Mouse (Mus musculus): ENCODE measurements around the gene Ube2c. TPM values are rescaled to one million over a fixed set of nuclear protein-coding genes. Genes with fewer than 3 reads are reported as not detected.
A peak's percentile ranks its signal among the peaks of the same experiment; 100 is the strongest.

Ube2c gene
- total and polyA plus RNA-seq, 2 experiments from 2014 or later = 61.2 to 70.6 TPM

DNA sequence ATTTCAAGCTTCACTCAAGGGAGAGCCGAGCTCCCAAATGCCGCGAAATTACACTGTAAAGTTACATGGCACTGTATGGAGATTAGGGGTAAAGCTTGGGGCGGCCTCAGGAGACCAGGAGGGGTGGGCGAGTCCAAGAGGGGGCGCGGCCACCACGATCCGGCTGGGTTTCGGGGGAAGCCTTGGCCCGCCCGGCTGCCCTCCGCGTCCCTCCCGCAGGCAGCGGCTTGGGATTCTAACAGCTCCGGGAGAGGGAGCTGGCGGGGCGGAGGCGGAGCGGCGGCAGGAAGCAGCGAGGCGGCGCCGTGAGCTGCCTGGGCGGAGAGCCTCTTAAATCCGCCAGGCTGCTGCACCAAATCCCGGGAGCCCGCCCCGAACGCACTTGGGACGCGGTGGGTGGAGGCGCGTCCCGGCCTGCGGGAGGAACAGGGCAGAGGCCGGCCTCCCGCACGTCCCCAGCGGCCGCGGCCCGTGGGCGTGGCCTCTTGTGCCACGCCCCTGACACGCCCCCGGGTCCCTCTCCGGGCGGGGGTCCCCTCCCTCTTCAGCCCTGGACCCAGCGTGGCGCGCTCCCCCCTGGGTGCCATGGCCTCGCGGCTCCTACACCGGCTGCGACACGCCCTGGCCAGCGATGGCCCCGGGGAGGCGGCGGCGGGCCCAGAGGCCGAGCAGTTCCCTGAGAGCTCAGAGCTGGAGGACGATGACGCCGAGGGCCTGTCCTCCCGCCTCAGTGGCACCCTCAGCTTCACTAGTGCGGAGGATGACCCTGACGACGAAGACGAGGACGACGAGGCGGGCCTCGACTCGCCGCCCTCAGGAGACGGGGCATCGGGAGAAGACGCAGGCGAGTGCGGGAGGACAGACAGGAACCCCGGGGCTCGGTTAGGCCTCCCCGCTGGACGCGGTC lies 16.0 kb downstream of the Ube2c start, which contains the start of gene Snx21:
Gene Snx21 (plus strand): TSS at position 343 of the 907 bp plus-strand sequence.
- peak within 1 kb of the TSS; percentile 89 for H3K27ac ChIP-seq

DNA sequence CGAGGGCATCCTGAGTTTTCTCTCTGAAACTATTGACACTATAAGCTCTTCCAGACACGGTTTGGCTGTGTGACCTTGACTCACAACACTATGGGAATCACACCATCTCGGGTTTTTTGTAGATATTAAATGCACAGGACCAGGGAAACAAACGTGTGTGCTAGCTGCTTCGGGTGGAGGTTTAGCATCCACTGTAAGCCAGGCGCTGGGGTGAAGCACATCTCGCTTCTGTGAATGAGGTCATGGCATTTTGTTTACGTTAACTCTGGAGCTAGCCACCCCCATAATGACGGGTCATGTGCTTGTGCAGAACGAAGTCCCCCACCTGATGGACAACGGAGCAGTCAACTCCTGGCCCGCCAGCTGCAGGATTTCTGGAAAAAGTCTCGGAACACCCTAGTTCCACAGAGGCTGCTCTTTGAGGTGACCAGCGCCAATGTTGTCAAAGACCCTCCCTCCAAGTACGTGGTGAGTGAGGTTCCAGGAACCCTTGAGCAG lies 16.7 kb downstream of the Ube2c start:
- Histone ChIP-seq H3K4me3 (ENCODE audit: low read length) (peak overlapping the region; percentile 75), H3K27me3 (ENCODE audit: insufficient read depth, low read length) (no peaks in the 10 kb centered on the region), H3K36me3 (ENCODE audit: insufficient read depth, low read length) (0 out of 2 replicates have a peak, but pooled peaks cover 6% of the 10 kb centered on the region), H3K27ac (peak overlapping the region; percentile 89), H3K4me2 (ENCODE audit: low read depth, low read length) (peak overlapping the region; percentile 93), H3K9me3 (ENCODE audit: low read length) (no peaks in the 10 kb centered on the region), H3K9ac (replicated peaks; ENCODE audit: low read length) (peak overlapping the region; percentile 92), H3K4me1 (ENCODE audit: insufficient read depth, low read length) (no peaks in the 10 kb centered on the region; the same call in 1 of the 2 replicates)
- TF ChIP-seq CTCF (IDR thresholded peaks at IDR 0.05; ENCODE audit: low read depth) = no peak
- ATAC-seq (peak; percentile 25; the same call in 1 of the 2 replicates), DNase-seq (ENCODE audit: low spot score) (peak; percentile 48)
- 7% methylated on average over 15 of the region's 15 CpGs for WGBS

More for the DNA sequence above, 16.0 kb downstream of the Ube2c start, which contains the start of gene Snx21:
- ATAC-seq = peak; percentile 92
- peak within 1 kb of the TSS; percentile 92 for H3K9ac ChIP-seq (replicated peaks; ENCODE audit: low read length)
- peak; percentile 89 for DNase-seq (ENCODE audit: low spot score)
- H3K9me3 ChIP-seq (ENCODE audit: low read length) = no peaks in the 10 kb centered on the region
- peak; percentile 49 for TF ChIP-seq CTCF (IDR thresholded peaks at IDR 0.05; ENCODE audit: low read depth)
- peak within 1 kb of the TSS; percentile 75 for H3K4me3 ChIP-seq (ENCODE audit: low read length)
- no peaks in the 10 kb centered on the region for H3K27me3 ChIP-seq (ENCODE audit: insufficient read depth, low read length)
- under 1% methylated on average over 66 of the region's 89 CpGs for WGBS
- no peaks in the 10 kb centered on the region; the same call in 1 of the 2 replicates for H3K4me1 ChIP-seq (ENCODE audit: insufficient read depth, low read length)
- peak within 1 kb of the TSS; percentile 93 for H3K4me2 ChIP-seq (ENCODE audit: low read depth, low read length)
- 0 out of 2 replicates have a peak, but pooled peaks cover 4% of the 10 kb centered on the region for H3K36me3 ChIP-seq (ENCODE audit: insufficient read depth, low read length)

DNA sequence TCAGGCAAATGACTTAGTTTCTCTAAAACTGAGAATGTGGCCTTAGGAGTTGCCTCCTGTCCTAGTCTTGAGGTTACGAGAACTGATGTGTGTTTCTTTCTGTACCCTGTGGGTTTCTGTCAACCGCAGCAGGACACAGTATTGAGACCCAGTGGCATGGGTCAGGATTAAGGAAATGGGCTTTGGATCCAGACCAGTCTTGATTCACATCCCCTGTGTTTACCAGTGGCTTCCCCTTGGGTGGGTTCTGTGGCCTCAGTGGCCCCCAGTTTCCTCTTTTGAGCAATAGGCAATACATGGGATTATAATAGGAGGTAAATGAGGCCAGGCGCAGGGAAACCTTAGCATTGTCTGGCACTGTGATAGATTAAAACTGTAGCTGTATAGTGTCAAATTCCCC lies 17.3 kb downstream of the Ube2c start:
- TF ChIP-seq CTCF (IDR thresholded peaks at IDR 0.05; ENCODE audit: low read depth) = no peak
- Histone ChIP-seq H3K9ac (replicated peaks; ENCODE audit: low read length) (peak overlapping the region; percentile 92; the same call in 1 of the 2 replicates), H3K36me3 (ENCODE audit: insufficient read depth, low read length) (peaks cover 11% of the 10 kb centered on the region; the same call in 1 of the 2 replicates), H3K4me2 (ENCODE audit: low read depth, low read length) (peak overlapping the region; percentile 93), H3K9me3 (ENCODE audit: low read length) (no peaks in the 10 kb centered on the region), H3K4me1 (ENCODE audit: insufficient read depth, low read length) (no peaks in the 10 kb centered on the region; the same call in 1 of the 2 replicates), H3K27ac (peak overlapping the region; percentile 89; the same call in 1 of the 2 replicates), H3K27me3 (ENCODE audit: insufficient read depth, low read length) (no peaks in the 10 kb centered on the region), H3K4me3 (ENCODE audit: low read length) (peak overlapping the region; percentile 75)
- 79% methylated on average over 3 of the region's 3 CpGs for WGBS
- DNase-seq (ENCODE audit: low spot score) (no peak), ATAC-seq (no peak)

DNA sequence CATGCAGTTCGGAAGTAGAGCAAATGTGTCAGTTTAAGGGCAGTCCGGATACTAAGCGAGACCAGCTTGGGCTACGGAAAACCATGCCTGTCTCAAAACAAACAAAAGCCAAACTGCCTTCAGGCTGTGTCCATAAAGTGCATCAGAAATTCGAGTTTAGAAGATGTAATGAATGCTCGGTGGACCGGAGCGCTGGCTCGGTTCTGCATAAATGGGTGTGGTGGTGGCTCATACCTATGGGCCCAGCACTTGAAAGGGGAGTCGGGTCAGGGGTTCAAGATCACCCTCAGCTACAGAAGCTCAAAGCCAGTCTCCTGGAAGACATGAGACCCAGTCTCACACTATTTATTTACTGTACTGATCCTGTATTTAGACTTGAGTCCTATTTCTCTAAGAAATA lies 18.1 kb downstream of the Ube2c start:
- Histone ChIP-seq H3K4me1 (ENCODE audit: insufficient read depth, low read length) (no peaks in the 10 kb centered on the region; the same call in 1 of the 2 replicates), H3K4me3 (ENCODE audit: low read length) (no peak overlapping the region), H3K9ac (replicated peaks; ENCODE audit: low read length) (no peak overlapping the region), H3K9me3 (ENCODE audit: low read length) (no peaks in the 10 kb centered on the region), H3K4me2 (ENCODE audit: low read depth, low read length) (peak overlapping the region; percentile 93), H3K36me3 (ENCODE audit: insufficient read depth, low read length) (peaks cover 18% of the 10 kb centered on the region; the same call in 1 of the 2 replicates), H3K27ac (no peak overlapping the region), H3K27me3 (ENCODE audit: insufficient read depth, low read length) (no peaks in the 10 kb centered on the region)
- ATAC-seq = no peak
- WGBS = 79% methylated on average over 10 of the region's 10 CpGs
- TF ChIP-seq CTCF (IDR thresholded peaks at IDR 0.05; ENCODE audit: low read depth) = no peak
- DNase-seq (ENCODE audit: low spot score) = no peak

GRCm38 (mm10) chr2:164788411-164788810 lies 18.7 kb downstream of the Ube2c start:
- Histone ChIP-seq H3K36me3 (ENCODE audit: insufficient read depth, low read length) (peaks cover 21% of the 10 kb centered on the region; the same call in 1 of the 2 replicates), H3K27ac (no peak overlapping the region), H3K27me3 (ENCODE audit: insufficient read depth, low read length) (no peaks in the 10 kb centered on the region), H3K4me3 (ENCODE audit: low read length) (no peak overlapping the region), H3K4me1 (ENCODE audit: insufficient read depth, low read length) (no peaks in the 10 kb centered on the region; the same call in 1 of the 2 replicates), H3K9ac (replicated peaks; ENCODE audit: low read length) (no peak overlapping the region), H3K4me2 (ENCODE audit: low read depth, low read length) (no peak overlapping the region), H3K9me3 (ENCODE audit: low read length) (no peaks in the 10 kb centered on the region)
- no peak for TF ChIP-seq CTCF (IDR thresholded peaks at IDR 0.05; ENCODE audit: low read depth)
- 77% methylated on average over 4 of the region's 4 CpGs for WGBS
- DNase-seq (ENCODE audit: low spot score) = no peak
- no peak for ATAC-seq

- no peak for DNase-seq (ENCODE audit: low spot score)
- Histone ChIP-seq H3K4me2 (ENCODE audit: low read depth, low read length) (no peak overlapping the region), H3K4me3 (ENCODE audit: low read length) (no peak overlapping the region), H3K4me1 (ENCODE audit: insufficient read depth, low read length) (no peaks in the 10 kb centered on the region; the same call in 1 of the 2 replicates), H3K27me3 (ENCODE audit: insufficient read depth, low read length) (no peaks in the 10 kb centered on the region), H3K9me3 (ENCODE audit: low read length) (no peaks in the 10 kb centered on the region), H3K36me3 (ENCODE audit: insufficient read depth, low read length) (peaks cover 28% of the 10 kb centered on the region; the same call in 1 of the 2 replicates), H3K27ac (no peak overlapping the region), H3K9ac (replicated peaks; ENCODE audit: low read length) (no peak overlapping the region)
- ATAC-seq = no peak
- no peak for TF ChIP-seq CTCF (IDR thresholded peaks at IDR 0.05; ENCODE audit: low read depth)
- WGBS = 88% methylated on average over 4 of the region's 4 CpGs
Measured at GRCm38 (mm10) chr2:164790451-164790850, 20.8 kb downstream of the Ube2c start.

Data from hindbrain, postnatal 0 days (tissue).